Mouse (Mus musculus): Measurements from ENCODE around the gene Rtl10.
A peak's percentile ranks its signal among the peaks of the same experiment; 100 is the strongest.
"Not testable (repeated sequence)": the region's sequence is repeated elsewhere in the genome, so short reads cannot be mapped to it uniquely, and the experiment has no call there.

Gene Rtl10

DNA sequence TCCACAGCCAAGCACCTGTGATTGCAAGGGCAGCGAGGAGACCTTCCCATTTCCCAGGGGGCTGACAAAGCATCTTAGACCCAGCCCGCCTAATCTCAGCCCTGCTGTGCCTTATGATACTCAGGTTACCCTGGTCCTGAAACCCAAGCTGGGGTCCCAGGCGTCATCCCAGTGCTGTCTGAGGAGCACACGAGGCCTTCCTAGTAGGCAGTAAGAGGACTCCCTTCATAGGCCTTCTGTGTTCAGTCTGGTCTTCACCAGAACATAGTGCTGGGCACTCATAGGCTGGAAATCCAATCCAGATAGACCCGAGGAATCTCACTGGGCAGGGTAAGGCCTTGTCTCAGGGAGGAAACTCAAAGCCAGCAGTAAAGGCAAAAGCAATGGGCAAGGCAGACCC is 14.9 kb upstream of the Rtl10 start:
- DNase-seq (ENCODE audit: low read depth, low spot score) = no peak

DNA sequence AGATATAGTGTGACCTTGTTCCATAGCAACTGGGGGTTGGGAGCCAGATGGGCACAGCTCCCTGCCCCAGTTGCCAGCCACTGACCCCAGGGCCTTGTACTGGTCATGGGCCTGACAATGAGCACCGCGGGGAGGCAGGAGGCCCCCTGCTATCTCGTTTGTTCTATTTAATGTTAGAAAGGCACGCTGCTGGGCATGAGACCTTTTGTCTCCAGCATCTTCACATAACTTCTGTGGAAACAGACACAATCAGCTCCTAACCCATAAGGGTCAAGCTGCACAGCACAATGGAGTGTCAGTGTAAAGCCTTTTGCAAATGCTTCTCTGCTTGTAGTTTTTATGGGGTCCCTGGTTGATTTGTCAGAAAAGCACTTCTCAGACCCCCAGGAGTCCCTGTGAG is 14.3 kb upstream of the Rtl10 start:
- DNase-seq (ENCODE audit: low read depth, low spot score) = no peak

DNA sequence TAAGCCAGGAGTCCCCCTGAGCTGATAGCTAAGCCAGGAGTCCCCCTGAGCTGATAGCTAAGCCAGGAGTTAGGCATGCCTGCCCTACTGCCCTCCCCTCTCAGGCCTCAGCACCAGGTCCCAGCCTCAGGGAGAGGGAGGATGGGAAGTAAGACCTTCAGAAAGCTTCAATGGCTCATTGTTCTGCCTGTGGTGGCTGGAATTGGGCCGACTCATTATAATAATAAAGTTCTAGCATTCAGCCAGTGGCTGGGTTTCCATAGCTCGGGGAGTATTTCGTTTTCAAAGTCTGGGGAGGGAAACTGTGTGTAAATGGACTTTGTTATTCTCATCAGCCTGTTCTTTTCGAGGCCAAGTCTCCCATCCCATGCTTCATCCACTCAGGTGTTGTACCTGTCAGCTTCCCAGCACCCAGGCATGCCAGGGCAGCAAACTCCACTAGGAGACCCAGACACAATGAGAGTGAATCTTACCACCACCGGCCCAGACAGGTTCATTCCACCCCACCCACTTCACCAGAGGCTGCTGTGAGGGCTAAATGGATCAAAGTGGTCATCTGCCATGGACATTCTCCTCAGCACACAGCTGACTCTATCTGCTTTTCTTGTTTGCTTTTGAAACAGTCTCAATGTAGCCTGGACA is 13.8 kb upstream of the Rtl10 start:
- no peak for DNase-seq (ENCODE audit: low read depth, low spot score)

GRCm38 (mm10) chr16:18486126-18486525 is 12.6 kb upstream of the Rtl10 start:
- no peak for DNase-seq (ENCODE audit: low read depth, low spot score)

DNA sequence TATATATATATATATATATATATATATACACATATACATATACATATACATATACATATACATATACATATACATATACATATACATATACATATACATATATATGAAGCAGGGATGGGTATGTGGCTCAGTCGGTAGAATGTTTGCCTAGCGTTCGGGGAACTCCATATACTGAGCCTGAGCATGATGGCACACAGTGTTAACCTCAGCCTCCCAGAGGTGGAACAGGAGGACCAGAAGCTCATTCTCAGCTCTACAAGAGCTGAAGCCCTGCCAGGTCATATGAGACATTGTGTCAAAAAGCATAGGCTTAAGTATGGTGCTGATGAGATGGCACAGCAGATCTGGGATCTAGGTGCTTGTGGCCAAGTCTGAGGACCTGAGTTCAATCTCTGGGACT is 8.4 kb upstream of the Rtl10 start:
- DNase-seq (ENCODE audit: low read depth, low spot score) = no peak

DNA sequence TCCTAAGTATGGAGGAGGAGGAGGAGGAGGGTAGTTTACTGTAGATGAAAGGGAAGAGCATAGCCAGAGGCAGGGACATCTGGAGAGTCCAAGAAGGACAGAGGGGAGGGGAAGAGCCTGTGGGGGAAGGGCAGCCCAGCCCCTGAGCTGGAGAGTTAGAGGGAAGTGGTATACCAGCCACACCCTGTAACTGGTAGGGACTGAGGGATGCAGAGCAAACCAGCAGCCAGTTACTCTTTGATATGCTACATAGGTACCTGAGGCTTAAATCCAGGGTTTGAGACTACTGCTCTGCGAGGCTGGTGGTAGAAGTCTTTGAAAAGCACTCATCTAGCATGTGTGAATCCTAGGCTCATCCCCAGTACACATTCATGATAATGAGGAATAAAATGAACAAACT is 7.8 kb upstream of the Rtl10 start:
- DNase-seq (ENCODE audit: low read depth, low spot score) = no peak

DNA sequence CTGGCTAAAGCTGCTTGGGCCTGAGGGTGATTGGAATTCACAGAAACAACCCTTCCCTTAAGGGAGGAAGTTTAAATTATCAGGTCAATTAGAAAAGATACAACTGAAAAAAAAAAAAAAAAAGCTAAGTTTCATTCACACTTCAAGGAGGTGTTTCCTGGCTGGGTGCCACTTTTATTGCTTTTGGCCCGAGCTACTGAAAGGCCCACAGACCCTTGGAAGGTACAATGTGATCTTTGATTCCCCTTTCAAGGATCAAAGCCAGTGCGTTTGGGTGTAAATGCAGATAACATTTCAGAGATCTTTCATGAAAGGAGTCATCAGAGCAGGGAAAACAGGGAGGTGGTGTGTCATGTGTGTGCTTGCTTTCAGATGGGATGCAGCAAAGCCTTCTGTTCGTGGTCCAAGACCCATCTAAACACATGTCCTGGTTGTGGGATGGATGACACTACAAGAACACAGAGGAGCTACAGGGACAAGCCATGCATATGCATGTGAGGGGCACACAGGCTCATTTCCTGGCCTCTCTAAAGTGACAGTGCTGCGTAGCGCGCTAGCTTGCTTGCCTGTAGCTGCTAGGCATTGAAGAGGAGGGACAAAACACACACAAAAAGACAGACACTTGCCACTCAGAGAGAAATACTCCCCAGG is 711 bp upstream of the Rtl10 start:
- DNase-seq (ENCODE audit: low read depth, low spot score) = peak; percentile 24

DNA sequence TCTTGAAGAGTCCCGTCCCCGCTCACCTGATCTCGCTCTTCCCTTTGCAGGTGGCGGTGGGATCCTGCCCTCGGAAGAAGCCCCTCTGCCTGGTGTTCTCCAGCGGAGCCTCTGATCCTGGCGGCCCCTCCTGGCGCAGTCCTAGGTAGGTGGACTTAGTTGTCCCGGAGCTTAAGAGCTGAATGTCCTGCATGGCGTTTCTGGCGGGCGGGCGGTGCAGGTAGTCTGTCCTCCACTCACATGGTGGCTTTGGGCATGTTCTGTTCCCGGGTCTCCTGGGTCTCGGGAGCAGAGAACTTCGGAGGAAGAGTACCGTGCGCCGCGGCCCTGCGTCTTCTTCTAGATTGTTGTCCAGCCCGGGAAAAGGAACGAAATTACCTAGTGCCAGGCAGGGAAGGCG is 295 bp downstream of the Rtl10 start:
- peak; percentile 17 for DNase-seq (ENCODE audit: low read depth, low spot score)

DNA sequence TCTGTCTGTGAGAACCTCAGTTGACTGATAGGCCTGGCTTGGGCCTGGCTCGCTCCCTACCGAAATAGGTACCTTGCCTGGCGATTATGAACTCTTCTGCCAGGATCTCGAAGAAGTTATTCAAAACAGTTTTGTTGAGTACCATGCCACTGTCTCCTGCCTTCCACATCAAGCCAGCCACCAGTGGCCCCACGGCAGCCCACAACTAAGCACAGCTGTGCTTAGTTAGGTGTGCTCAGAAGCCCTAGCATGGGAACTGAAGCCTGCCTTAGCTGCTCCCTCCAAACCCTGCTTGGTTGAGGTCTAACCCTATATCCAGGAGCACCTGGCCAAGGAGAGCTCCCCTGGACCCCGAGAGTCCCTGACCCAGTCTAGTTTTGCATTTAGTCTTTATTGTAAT is 2.8 kb downstream of the Rtl10 start:
- DNase-seq (ENCODE audit: low read depth, low spot score) = no peak

DNA sequence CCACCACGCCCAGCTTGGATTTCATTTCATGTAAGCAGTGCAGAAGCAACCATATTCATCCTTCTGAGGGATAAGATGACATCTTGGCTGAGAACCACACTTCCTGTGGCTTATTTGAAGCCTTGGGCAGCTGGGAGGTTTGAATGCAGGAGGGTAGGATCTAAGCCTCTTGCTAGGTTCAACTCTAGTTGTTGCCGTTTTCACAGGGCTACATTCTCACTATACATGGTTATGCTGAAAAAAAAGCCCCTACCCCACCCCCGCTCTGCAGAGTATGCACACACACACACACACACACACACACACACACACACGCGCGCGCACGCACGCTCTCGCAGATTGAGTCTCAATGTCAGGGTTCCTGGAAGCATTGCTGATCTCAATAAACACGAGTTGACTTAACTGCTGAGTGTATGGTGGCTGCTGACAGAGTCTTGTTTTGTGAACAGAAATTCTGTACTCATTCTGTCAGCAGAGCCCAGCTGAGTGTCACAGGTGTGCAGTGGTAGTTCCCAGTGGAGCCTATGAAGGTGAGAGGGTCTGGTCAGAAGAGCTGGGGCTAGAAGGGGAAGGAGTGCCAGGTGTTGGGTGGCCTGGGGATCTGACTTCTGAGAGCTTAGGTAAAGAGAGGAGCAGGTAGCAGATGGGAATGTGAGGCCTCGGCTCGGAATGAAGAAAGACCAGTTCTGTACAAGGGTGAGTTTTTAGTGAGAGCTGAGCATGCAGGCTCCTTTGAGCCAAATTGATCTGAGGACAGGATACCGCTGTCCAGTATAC is 5.1 kb downstream of the Rtl10 start:
- DNase-seq (ENCODE audit: low read depth, low spot score) = no peak

DNA sequence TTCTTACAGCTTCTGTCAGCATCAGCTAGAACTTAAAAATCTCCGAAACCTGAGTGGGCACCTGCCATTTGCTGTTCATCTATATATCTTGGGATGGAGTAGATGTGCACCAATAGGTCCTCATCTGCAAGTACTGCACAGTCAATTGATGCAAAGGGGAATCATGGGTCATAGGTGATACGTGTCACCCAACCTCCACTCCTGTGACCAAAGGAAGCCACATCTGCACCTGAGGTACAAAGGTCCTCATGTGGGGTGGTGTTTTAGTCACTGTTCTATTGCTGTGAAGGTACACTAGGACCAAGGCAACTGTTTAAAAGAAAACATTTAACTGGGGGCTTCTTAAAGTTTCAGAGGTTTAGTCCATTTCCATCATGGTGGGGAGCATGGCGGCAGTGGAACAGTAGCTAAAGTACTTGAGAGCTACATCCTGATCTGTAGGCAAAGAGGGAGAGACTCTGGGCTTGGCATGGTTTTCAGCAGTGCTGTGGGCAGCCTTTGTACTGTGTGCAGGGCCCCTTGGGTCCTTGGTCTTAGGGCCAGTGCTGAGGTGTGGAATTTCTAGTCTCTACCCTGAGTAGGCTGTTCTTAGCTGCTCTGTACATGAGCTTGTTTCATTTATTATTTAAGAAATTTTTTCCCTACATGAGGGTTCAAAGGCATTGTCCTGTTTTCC is 8.0 kb downstream of the Rtl10 start:
- no peak for DNase-seq (ENCODE audit: low read depth, low spot score)

DNA sequence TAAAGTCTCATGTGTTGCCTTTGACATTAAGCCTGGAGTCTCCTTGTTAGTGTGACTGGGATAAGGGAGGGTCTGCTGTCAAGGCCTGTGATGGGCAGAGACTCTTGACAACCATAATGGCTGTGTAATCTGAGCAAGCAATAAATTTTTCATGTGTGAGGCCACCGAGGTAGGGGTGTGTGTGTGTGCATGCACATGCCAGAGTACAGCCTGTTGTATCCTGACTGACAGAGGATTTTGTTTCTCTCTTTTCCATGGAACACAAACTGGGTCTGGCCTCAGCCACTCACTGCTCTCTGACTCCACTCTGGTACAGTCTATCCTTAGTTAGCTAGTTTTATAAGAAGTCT is 8.5 kb downstream of the Rtl10 start:
- no peak for DNase-seq (ENCODE audit: low read depth, low spot score)

DNA sequence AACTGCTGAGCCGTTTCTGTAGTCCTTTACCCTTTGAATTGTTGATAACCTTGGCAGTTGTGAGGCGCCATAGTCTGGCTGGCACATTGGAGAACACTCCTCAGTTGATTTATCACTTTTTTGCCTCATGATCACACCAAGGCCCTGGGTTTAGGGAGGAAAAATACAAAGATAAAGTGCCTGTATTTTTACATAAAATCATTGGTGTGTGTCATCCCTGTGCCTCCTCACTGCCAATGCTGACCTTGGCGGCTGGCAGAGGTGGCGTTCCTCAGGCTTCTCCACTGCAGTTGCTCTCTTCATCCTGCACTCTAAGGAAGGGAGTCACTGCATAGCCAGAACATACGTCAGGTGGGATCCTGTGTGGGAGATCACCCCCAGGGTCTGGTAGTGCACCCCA is 13.0 kb downstream of the Rtl10 start:
- DNase-seq (ENCODE audit: low read depth, low spot score) = no peak

DNA sequence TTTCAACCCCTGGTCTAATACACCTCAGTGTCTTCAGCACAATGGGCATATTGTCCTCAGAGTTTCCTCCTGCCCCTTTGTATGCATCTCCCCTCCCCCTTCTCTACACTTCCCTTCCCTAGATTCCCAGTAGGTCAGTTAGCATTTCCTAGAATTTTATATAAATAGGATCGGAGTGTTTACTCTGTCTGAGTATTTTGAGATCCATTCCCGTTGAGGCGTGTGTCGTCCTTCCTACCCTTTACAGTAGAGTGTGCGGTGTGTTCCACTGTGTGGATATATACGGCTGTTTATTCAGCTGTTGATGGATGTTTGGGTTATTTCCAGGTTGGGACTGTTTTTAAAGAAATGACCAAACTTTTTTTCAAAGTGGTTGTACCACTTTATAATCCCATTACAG is 14.8 kb downstream of the Rtl10 start:
- DNase-seq (ENCODE audit: low read depth, low spot score) = no peak

- DNase-seq (ENCODE audit: low read depth, low spot score) = no peak
These were observed 19.4 kb downstream of the Rtl10 start for GRCm38 (mm10) chr16:18518091-18518490.

DNA sequence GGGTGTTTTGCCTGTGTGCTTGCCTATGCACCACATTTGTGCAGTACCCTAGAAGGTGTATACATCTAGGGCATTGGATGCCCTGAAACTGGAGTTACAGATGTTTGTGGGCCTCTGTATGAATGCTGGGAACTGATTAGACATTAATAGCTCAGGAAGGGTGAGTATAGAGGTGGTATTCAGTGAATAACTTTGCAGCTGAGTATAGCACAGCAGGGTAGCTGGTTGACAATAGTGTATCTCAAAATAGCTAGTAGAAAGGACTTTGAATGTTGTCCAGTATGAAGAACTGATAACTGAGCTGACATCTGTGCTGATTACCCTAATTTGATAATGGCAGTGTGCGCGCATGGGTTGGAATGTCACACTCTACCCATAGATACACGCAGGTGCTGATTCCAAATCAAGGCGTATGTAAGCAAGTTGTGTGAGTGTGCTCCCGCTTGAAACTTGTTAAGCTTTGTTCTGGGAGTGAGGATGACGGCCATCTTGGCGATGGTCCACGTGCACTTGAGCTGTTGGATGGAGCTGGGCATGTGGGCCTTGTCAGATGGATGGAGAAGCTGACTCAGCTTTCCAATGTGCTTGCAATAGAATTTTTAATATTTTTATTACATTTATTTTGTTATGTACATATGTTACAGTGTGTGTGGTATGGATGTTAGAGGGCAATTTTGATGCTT is 25.0 kb downstream of the Rtl10 start:
- DNase-seq (ENCODE audit: low read depth, low spot score) = no peak

DNA sequence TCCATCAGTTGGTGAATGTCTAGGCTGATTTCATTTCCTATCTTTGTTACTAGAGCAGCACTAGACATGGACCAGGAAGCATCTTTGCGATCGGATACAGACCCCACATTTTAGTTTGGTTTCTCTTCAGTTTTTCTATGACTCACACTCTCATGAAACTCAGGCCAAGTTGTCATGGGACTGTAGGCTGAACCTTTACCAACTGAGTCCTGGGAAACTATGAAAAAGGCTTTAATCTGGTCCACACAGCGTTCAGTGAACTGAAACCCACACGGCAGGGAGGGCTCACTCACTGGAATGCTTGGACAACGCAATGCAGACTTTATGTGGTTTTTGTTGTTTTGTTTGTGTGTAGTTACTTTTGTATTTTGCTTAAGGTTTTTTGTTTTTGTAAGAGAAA is 30.0 kb downstream of the Rtl10 start:
- DNase-seq (ENCODE audit: low read depth, low spot score) = no peak

- not testable (repeated sequence) for DNase-seq (ENCODE audit: low read depth, low spot score)
These were observed 34.4 kb downstream of the Rtl10 start for GRCm38 (mm10) chr16:18533061-18533460.

DNA sequence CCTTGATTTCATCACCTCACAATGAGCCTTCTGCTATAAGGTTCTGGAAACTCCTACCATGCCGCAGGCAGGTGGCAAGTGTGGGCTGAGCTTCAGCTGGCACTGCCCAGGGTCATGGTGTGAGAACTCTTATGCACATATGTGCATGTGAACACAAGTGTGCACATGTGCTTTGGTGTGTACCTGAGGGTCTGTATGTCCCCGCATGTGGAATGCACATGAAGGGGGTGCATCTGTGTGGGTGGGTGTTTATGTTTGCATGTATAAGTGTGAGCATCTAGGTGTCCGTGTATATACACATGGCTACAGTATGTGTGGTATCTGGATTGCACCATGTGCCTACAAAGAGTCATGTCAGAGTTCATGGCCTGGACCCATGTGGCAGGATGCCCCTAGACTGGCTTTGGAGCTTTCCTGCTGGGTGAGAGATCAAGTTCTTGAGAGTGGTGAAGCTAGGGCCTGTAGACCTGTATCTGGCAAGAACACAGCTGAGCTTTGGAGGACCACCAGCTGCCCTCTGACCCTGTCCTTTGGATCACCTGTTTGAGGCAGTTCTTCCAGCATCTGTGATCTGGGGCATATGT is 38.8 kb downstream of the Rtl10 start:
- no peak for DNase-seq (ENCODE audit: low read depth, low spot score)

GRCm38 (mm10) chr16:18539281-18539680 is 40.6 kb downstream of the Rtl10 start:
- no peak for DNase-seq (ENCODE audit: low read depth, low spot score)

DNA sequence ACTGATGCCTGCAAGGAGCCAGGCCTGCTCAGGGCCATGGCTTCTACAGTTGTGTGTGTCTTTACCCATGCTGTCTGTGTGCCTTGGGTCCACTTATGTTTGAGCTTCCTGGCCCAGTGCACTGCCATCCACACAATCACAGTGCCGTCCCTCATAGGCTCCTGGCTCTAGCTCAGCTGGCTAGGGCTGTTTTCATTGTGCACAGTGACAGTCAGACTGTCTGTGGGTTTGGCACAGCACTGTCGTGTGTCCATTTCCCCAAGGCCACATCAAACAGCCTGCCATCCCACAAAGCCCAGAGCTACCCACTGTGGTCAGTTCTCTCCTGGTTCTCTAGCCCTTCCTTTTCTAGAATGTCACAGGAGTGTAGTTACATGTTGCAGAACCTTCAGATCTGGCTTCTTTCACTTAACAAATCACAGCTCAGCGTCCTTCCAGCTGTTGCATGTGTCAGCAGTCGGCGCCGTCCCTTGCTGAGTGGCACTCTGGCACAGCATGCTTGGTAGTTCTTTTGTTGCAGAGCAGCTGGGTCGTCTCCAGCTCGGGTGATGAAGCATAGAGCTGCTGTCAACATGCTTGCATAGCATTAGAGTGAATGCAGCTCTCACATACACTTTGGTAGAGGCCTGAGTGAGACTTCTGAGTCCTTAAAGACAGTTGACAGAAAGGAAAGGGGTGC is 44.6 kb downstream of the Rtl10 start:
- no peak for DNase-seq (ENCODE audit: low read depth, low spot score)

All from c-Kit-negative CD71-positive TER-119-positive erythroid progenitor cells, embryonic 14.5 days (primary cell).